Mouse (Mus musculus): ENCODE results near the gene Spout1.

GRCm38 (mm10) chr2:30215493-30215892 is 37.2 kb upstream of the Spout1 start:
- TF ChIP-seq CTCF (IDR thresholded peaks at IDR 0.05; ENCODE audit: low read depth, low read length) (no peak), POLR2A (IDR thresholded peaks at IDR 0.05; ENCODE audit: borderline replicate concordance, low read depth, low read length) (no peak)
